Mouse (Mus musculus): ENCODE measurements around the gene Spag7.

Spag7 gene

DNA sequence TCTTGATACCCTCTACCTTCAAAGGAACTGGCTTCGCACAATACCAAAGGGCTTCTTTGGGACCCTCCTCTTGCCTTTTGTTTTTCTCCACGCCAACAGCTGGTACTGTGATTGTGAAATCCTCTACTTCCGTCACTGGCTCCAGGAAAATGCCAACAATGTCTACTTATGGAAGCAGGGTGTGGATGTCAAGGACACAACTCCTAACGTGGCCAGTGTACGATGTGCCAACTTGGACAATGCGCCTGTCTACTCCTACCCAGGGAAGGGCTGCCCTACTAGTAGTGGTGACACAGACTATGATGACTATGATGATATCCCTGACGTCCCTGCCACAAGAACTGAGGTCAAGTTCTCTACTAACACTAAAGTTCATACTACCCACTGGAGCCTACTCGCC lies 29.2 kb downstream of the Spag7 start:
- no peak for DNase-seq

DNA sequence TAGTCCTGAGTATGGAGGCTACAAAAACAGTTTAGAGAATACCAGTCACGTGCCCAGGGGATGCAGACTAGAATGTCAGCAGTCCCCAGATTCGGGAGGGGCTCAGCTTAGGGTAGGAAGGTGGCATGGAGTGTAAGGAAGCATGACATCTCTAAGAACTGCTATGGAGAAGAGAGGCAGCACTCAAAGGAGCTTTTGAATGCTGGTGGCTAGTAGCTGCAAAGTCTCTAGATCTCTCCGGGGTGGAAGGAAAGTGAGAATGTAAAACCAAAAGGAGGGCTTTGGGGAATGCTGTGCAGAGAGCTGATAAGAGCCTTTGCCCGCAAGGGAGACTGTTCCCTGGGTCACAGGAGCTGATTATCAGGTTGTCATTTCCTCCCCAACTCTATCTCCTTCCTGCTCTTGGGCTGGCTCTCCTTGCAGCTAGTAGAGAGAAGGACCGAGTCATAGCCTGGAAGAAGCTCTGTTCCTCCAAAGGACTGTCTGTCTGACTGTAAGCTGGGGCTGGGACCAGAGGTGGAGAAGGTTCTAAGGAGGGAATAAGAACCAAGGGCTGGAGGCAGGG lies 30.4 kb downstream of the Spag7 start, which contains the start of gene Gp1ba:
Gene Gp1ba, plus strand, starts transcription at position 409 of the 565 bp plus-strand sequence.
- no peak for DNase-seq

DNA sequence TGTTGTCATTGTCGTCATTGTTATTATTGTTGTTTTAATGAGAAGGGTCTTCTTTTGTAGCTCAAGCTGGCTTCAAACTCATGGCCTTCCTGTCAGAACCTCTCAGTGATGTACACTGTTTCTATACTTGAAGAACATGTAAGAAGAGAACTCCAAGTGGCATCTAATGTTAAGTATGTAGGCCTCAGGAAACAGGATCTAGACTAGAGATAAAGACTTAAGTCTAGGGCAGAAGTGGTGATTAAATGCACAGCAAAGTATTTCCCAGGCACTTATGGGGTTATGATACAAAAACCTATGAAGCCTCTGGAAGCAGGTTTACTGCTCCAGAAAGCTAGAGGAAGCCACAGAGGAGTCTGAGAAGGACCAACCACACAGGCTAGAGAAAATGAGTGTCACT lies 30.9 kb downstream of the Spag7 start:
- DNase-seq = no peak

DNA sequence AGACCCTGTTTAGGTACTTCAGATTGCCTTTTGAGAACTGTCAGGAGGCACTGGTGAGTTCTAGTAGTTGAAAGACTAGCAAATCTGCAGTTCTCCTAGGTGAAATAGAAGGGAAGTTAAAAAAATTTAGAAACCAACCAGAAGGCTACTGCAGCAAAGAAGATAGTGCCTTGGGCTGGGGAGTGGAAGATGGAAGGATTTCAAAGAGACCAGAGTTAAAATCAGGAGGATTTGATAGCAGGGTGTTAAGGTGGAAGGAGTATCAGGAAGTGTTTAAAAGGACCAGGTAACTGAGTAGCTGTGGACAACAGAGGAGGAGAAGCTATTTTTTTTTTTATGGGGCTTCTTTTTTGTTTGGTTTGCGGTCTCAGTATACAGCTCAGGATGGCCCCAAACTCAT lies 31.5 kb downstream of the Spag7 start:
- DNase-seq = no peak

DNA sequence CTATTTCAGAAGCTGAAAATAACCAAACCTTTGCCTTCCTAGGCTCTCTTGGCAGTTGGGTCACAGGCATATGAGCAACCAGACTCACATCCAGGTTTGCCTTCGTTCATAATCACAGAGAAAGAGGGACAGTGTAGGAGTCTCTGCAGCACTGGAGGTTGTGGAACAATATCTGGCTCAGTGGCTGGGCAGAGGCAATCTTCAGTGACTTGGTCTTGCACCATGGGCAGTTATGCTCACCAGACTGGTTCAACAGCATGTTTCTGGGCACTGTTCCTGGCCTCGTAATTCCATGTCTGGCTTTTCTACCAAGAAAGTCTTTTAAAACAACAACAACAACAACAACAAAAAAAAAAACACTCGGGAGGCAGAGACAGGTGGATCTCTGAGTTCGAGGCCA lies 33.6 kb downstream of the Spag7 start:
- no peak for DNase-seq

GRCm38 (mm10) chr11:70630129-70630528 lies 39.1 kb downstream of the Spag7 start:
- DNase-seq = no peak

- no peak for DNase-seq
These were observed 39.7 kb downstream of the Spag7 start for GRCm38 (mm10) chr11:70629557-70629956.

- DNase-seq = no peak
These were observed 40.8 kb downstream of the Spag7 start for GRCm38 (mm10) chr11:70628431-70628830.

DNA sequence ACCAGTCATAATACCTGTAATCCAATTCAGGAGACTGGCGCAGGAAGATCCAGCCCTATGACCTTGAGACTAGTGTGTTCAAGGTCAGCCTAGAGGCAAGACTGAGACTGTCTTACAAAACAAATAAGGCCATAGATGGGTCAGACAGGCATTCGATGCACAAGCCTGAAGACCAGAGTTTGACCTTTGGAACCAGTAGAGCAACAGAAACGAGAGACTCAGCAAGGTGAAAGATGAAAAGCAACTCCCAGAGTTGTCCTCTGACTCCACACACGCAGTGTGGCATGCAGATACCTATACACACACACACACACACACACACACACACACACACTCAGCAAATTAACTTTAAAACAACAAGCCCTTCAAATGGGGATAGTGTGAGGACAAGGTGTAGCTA lies 42.3 kb downstream of the Spag7 start:
- no peak for DNase-seq

GRCm38 (mm10) chr11:70625473-70625872 lies 43.7 kb downstream of the Spag7 start:
- no peak for DNase-seq

- no peak for DNase-seq
These were observed 46.0 kb downstream of the Spag7 start for GRCm38 (mm10) chr11:70623053-70623742.

DNA sequence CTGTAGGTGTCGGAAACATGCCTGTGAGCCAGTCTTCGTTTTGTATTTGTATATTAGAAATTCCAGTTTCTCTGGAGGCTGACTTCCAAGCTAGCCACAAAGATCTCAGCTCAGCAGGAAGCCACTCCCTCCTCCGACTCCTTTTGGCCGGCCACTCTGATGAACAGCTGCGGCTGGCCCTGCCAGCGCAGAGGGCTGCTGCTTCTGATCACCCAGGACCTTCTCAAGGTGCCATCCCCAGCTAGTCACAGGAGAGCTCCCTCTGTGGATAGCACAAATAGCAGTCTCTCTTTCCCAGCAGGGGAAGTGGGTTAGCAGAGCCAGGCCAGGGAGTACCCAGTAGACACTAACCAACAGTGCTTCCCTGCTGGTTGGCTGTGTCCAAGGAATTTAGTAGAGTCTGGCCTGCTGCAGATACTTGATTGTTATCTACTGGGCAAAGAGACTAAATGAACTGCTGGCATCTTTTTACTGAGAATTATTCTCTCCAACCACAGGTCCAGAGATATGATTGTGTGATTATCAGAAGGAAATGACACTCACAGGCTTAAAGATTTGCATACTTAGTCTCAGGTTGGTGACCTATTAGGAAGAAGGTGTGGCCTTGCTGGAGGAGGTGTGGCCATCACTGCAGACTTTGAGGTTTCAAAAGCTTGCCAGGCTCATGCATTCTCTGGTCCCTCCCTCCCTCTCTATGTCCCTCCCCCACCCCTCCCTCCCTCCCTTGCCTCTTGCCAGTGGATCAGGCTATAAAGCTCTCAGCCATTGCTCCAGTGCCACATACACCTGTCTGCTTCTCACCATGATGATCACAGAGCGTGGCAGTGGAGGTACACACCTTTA lies 47.0 kb downstream of the Spag7 start:
- no peak for DNase-seq

- DNase-seq = no peak
These were observed 50.1 kb downstream of the Spag7 start, which contains the start of gene Chrne for GRCm38 (mm10) chr11:70619101-70619500. Gene Chrne (minus strand): TSS chr11:70619216.

DNA sequence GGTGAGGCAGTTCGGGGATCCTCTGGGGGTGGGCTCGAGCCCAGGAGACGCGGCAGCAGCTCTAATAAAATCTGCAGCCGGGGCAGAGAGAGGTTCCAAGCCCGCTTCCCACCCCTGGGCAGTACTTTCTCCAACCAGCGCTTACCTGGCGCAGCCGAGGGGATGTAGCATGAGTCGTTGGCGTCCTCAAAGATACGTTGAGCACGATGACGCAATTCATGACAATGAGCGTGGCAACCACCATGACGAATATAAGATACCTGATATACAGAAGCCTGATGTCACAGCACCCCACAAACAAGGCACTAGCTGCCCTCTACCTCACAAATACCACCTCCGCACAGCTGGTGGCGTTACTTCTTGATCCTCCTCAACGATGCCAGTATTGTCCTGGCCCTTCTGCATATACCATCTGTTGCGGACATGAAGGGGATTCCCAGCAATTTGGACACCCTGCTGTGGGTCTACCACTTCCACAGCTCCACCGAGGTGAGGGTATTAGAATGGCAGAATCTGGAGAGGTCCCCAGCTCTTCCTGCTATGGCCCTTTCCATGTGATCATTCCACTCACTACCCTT lies 53.6 kb downstream of the Spag7 start, which contains the start of gene 4930544D05Rik:
Gene 4930544D05Rik, plus strand, starts transcription at position 333 of the 578 bp plus-strand sequence.
- no peak for DNase-seq

DNA sequence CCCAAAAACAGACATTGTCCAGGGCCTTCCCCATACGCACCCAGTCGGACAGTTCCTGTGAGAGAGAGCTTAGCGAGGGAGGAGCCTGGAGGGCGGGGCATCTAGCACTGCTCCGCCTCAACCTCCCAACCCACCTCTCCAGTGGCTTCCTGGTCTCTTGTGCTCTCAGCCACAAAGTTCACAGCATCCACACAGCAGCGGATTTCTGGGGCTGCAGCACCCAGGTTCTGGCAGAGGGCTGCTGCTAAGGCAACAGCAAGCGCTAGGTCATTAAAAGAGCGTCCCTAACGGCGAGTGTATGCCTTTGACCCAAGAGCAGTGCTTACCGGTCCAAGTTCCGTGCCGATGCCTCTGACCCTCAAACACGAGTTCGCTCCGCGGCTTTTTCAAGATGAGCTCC lies 54.1 kb downstream of the Spag7 start:
- no peak for DNase-seq
